Mouse (Mus musculus) urinary bladder, postnatal 36 days (tissue): ENCODE measurements around the gene Gm47985.
"Not testable (repeated sequence)": the region's sequence is repeated elsewhere in the genome, so short reads cannot be mapped to it uniquely, and the experiment has no call there.

Source experiments
- DNase-seq, 2 experiments: peaks; one replicate each; pipeline ENCODE4 v3.0.0; 2022; ENCODE audit warnings: low spot score in 2 of 2, mixed read lengths in 1 of 2

Gene Gm47985

DNA sequence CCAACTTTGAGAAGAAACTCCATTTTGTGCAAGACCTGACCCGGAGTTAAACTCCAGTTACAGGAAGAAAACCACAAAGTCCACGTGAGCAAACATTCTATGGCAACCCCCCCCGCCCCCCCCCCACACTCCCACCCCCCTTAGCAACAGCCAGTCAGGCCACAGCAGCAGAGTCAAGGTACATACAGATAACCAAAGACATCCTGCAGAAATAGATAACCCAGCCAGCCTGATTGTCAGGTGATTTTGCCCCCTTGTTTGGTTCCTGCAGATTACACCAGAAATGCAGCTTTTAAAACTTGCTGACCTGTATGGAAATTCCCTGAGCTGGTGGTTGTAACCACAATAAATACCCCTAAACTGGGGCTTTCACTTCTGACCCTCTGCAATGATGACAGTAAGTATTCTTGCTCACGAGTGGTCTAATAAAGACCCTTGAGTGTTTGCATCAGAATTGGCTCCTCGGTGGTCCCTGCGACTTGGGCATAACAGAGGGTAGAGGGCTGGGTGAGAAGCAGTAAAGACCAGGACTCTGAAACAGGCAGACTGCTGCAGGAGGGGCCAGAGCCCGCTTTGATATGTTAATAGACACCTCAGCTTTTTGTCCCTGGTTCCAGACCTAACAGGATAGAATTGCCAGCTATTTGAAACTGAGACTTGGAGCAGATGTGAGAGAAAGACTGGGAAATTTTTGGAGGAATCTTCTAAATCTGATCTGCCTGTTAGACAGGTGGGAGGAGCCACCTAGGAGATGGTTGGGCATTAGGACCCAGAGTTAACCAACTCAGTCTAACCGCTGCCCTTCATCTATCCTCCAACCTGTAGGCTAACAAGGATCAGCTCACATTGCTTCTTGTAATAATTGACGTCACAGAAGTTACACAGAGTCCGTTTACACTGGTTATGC lies 5.1 kb upstream of the Gm47985 start:
- no peak for DNase-seq

- peak in 1 of 2 experiments; percentile 4 for DNase-seq
Observed at GRCm38 (mm10) chr1:151177937-151178271, 4.4 kb upstream of the Gm47985 start.

DNA sequence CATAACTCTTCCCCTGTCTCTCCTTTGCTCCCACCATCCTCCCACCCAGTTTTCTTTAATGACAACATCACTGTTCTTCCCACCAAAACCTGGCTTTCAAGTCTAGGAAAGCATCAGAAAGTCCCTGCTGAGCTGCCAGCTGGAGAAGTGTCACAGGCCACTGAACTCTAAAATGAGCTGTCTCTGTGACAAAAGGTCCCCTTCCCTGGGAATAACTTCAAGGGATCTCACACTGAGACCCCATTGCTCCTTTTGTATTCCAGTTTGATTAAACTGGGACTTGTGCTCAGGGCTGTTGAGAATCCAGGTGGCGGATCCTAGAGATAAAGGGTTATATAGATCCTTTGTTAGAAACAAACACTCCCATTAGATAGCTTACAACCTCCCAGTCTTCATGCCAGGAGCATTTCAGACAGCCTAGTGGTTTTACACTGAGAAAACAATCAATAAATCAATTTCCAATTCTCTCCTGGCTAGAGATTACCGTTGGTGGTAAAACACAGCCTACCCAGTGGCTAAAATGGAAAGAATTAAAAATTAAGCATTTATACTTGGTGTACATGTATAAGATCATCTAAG lies 3.7 kb upstream of the Gm47985 start:
- no peak for DNase-seq

DNA sequence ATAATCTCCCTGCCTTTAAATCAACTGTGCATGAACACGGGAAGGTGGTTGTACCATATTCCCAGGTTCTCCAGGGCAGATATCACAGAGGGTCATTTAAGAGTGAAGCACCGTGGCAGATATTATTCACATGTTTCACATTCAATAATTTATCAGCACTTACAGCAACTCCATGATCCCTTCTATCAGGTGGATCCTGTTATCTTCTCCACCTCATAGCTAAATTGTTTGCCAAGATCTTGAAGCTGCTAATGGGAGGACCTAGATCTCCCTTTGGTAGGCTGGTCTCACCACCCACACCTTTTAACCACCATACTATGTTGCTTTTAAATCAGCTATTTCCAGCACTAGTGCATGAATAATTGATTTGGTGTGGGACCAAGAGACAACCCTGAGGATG lies 2.2 kb upstream of the Gm47985 start:
- no peak for DNase-seq

DNA sequence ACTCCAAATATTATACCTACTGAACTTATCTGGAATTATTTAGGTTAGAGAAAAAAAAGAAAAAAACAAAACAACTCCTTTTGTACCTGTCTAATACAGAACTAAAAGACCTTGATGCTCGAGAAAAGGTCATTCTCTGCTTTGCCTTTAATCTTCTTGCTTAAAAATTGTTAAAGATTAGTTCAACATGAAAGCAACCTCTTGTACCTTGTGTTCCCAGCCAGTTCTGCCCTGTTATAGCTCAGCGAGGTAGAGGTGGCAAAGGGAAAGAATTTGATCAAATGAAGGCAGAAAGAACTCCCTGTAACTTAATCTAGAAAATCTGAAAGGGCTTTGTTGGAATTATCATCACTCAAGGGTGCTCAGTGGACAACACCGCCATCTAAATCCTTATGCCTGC lies 3.8 kb downstream of the Gm47985 start:
- not testable (repeated sequence) for DNase-seq

DNA sequence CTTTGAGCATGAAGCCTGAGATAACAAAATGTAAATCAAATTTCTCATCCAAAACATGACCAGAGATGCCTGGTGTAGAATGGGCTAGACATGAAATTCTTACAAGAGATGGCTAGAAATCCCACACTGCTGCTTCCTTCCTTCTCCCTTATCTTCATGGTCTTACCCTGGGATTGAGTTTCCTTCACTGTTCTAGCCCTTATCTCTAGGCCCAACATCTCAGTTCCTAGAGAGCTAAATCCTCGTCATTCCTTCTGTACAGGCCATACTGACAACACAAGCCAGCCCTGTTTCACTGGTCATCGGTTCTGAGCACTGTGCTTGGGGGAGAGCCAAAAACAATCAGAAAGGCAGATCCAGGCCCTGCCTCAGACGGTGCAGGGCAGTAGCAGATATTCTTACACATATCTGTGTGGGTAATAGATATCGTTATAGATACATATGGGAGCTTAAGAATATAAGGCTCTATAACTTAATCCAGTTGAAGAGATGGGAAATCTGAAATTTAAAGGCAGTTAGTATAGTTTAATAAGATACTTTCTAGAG lies 4.6 kb downstream of the Gm47985 start:
- DNase-seq, result not testable (repeated sequence)

GRCm38 (mm10) chr1:151188469-151188868 lies 6.1 kb downstream of the Gm47985 start:
- no peak for DNase-seq

GRCm38 (mm10) chr1:151192075-151192474 lies 9.7 kb downstream of the Gm47985 start, which contains the start of gene Gm8947:
TSS of gene Gm8947 (plus strand) at chr1:151192376.
- not testable (repeated sequence) for DNase-seq

GRCm38 (mm10) chr1:151192739-151193138 lies 10.4 kb downstream of the Gm47985 start:
- not testable (repeated sequence) for DNase-seq

DNA sequence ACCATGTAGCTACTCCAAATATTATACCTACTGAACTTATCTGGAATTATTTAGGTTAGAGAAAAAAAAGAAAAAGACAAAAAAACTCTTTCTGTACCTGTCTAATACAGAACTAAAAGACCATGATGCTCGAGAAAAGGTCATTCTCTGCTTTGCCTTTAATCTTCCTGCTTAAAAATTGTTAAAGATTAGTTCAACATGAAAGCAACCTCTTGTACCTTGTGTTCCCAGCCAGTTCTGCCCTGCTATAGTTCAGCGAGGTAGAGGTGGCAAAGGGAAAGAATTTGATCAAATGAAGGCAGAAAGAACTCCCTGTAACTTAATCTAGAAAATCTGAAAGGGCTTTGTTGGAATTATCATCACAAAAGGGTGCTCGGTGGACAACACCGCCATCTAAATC lies 13.6 kb downstream of the Gm47985 start:
- not testable (repeated sequence) for DNase-seq

DNA sequence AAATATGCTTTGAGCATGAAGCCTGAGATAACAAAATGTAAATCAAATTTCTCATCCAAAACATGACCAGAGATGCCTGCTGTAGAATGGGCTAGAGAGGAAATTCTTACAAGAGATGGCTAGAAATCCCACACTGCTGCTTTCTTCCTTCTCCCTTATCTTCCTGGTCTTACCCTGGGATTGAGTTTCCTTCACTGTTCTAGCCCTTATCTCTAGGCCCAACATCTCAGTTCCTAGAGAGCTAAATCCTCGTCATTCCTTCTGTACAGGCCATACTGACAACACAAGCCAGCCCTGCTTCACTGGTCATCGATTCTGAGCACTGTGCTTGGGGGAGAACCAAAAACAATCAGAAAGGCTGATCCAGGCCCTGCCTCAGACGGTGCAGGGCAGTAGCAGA lies 14.4 kb downstream of the Gm47985 start:
- DNase-seq, result not testable (repeated sequence)

DNA sequence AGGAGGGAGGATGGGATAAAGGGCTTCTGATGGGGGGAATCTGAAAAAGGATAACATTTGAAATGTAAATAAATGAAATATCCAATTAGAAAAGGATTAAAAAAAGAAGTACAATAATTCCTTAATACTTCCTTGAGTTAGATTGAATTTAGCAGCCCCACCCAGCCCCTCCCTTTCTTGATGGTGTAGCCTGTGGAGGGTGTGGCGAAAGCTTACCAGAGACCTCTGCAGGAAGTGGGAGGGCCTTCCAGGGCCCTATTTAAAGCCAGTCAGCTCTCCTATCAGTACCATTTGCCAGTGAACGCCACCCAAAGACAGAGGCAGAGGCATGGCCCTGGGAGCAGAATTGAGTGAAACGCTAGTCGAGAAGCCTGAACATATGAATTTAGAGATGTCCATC lies 15.8 kb downstream of the Gm47985 start, which contains the start of gene Gm47995:
Gene Gm47995, plus strand, starts transcription at position 329 of the 400 bp plus-strand sequence.
- DNase-seq, result not testable (repeated sequence)

DNA sequence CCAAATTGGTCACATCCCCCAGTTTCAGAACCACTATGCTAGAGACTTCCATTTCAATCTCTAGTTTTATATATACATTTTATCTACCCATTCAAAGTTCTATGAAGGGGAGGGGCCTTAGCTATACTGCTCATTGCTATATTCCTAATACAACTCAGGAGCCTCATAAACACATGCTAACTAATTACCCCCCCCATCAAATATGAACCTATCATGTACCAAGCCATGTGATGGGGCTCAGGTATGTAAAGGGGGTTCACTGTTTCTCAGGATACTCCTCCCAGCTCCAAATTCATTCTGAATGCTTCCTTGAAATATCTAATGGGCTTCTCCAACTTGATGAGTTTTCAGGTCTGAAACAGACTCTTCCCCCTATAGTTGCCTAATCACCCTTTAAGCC lies 18.3 kb downstream of the Gm47985 start:
- not testable (repeated sequence) for DNase-seq

- DNase-seq, result not testable (repeated sequence)
Observed at GRCm38 (mm10) chr1:151202771-151203170, 20.4 kb downstream of the Gm47985 start.

DNA sequence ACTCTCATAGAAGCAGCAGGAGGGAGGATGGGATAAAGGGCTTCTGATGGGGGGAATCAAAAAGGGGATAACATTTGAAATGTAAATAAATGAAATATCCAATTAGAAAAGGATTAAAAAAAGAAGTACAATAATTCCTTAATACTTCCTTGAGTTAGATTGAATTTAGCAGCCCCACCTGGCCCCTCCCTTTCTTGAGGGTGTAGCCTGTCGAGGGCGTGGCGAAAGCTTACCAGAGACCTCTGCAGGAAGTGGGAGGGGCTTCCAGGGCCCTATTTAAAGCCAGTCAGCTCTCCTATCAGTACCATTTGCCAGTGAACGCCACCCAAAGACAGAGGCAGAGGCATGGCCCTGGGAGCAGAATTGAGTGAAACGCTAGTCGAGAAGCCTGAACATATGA lies 21.5 kb downstream of the Gm47985 start, which contains the start of gene 3110040M04Rik:
Gene 3110040M04Rik, plus strand, starts transcription at position 304 of the 400 bp plus-strand sequence.
- DNase-seq, result not testable (repeated sequence)

DNA sequence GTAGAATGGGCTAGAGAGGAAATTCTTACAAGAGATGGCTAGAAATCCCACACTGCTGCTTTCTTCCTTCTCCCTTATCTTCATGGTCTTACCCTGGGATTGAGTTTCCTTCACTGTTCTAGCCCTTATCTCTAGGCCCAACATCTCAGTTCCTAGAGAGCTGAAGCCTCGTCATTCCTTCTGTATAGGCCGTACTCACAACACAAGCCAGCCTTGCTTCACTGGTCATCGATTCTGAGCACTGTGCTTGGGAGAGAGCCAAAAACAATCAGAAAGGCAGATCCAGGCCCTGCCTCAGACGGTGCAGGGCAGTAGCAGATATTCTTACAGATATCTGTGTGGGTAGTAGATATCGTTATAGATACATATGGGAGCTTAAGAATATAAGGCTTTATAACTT lies 26.2 kb downstream of the Gm47985 start:
- not testable (repeated sequence) for DNase-seq

GRCm38 (mm10) chr1:151208944-151209343 lies 26.6 kb downstream of the Gm47985 start:
- not testable (repeated sequence) for DNase-seq

DNA sequence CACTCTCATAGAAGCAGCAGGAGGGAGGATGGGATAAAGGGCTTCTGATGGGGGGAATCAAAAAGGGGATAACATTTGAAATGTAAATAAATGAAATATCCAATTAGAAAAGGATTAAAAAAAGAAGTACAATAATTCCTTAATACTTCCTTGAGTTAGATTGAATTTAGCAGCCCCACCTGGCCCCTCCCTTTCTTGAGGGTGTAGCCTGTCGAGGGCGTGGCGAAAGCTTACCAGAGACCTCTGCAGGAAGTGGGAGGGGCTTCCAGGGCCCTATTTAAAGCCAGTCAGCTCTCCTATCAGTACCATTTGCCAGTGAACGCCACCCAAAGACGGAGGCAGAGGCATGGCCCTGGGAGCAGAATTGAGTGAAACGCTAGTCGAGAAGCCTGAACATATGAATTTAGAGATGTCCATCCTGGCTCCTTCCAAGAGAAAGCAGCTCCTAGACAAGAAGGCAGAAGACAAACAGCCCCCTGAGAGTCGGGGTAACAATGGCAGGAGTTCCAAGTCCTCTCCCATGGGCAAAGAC lies 27.6 kb downstream of the Gm47985 start, which contains the start of gene Gm47996:
Gene Gm47996, plus strand, starts transcription at position 308 of the 532 bp plus-strand sequence.
- DNase-seq, result not testable (repeated sequence)

DNA sequence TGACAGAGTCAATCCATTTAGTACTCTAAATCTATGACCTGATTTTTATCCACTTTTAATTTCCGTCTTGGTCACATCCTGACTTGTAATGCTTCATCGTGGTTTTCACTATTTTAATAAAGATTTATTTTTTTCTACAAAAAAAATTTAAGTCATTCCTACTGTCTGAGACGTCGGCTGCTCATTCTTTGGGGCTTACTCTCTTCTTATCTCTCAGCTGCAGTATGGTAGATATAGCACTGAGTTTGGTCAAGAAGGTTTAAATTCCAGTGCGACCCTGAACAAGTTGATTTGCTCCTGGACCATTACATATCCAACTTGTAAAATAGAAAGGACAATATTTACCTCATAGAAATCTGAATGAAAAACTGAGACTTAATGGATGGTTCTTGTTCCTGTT lies 29.3 kb downstream of the Gm47985 start:
- DNase-seq, result not testable (repeated sequence)

- no peak for DNase-seq
Observed at GRCm38 (mm10) chr1:151214862-151215261, 32.5 kb downstream of the Gm47985 start.

DNA sequence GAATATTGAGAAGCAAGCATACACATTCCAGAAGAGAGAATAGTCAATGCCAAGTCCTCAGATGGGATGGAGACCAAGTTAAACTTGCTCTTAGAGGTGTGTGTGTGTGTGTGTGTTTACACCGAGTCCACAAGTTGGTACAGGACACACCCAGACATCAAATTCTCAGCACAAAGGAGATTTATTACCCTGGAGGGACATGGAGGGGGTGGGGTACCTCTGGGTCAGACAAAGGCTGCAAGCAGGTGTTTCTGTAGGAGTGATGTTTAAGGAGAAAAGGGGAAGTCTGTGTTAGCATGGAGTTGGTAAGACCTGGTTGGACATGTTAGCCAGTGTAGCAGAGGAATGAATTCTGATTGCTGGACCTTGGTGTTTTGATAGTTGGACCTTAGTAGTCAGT lies 33.6 kb downstream of the Gm47985 start:
- no peak for DNase-seq

- DNase-seq, result no peak
Observed at GRCm38 (mm10) chr1:151216417-151216816, 34.1 kb downstream of the Gm47985 start.
